Mouse (Mus musculus): ENCODE data around the gene Steap4. TPM values are rescaled to one million over a fixed set of nuclear protein-coding genes. Genes with fewer than 3 reads are reported as not detected.
"Not testable (repeated sequence)": the region's sequence is repeated elsewhere in the genome, so short reads cannot be mapped to it uniquely, and the experiment has no call there.

Steap4 gene
- polyA plus RNA-seq, 1 experiment from 2014 or later, result 0.13 TPM

DNA sequence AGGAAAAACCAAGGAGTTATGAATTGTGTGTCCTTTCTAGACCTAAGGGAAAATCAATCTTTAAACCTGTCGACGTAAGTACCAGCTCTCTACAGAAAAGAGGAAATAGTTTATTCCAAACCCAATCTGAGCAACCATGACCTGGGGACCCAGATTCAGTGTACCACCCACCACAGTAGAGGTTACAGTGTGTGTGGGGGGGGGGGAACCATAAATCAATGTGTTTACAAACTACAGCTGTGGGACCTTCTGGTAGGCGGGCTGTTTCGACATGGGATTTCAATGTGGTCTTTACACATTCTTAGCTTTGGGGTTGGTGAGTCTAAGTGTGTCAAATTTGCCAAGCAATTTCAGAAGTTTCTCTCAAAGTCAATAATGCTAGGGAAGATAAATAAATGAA lies 2.2 kb upstream of the Steap4 start:
- Histone ChIP-seq H3K4me3 (no peak overlapping the region), H3K4me1 (replicated peaks) (peaks cover 6% of the 10 kb centered on the region), H3K36me3 (no peaks in the 10 kb centered on the region), H3K9me3 (no peaks in the 10 kb centered on the region), H3K27me3 (ENCODE audit: insufficient read depth, poor library complexity, severe bottlenecking) (no peaks in the 10 kb centered on the region), H3K27ac (no peak overlapping the region)
- DNase-seq (ENCODE audit: low spot score), result no peak
- 95% methylated on average over 4 of the region's 4 CpGs for WGBS

DNA sequence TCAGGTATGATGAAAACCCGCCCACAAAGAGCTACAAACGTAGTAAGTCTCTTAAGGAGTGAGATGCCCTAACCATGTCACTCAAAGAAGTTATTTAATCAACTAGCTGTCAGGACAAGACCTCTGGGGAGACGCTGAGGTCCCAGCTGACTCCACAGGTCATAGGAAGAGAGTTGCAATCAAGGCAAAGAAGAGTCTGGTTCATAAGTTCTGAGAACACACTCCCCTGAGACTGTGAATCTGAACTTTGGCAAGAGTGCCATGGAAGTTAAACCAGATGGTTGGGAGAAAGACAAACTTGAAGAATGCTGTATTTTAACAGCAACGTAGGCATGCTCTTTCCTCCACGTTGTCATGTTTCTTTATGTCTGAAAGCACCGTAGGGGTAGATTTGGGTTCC lies 971 bp upstream of the Steap4 start:
- no peaks in the 10 kb centered on the region for H3K36me3 ChIP-seq
- DNase-seq (ENCODE audit: low spot score), result no peak
- no peaks in the 10 kb centered on the region for H3K27me3 ChIP-seq (ENCODE audit: insufficient read depth, poor library complexity, severe bottlenecking)
- H3K27ac ChIP-seq, result no peak overlapping the region
- H3K4me3 ChIP-seq, result no peak overlapping the region
- no peaks in the 10 kb centered on the region for H3K9me3 ChIP-seq
- 84% methylated on average over 6 of the region's 6 CpGs for WGBS
- H3K4me1 ChIP-seq (replicated peaks), result peaks cover 6% of the 10 kb centered on the region

DNA sequence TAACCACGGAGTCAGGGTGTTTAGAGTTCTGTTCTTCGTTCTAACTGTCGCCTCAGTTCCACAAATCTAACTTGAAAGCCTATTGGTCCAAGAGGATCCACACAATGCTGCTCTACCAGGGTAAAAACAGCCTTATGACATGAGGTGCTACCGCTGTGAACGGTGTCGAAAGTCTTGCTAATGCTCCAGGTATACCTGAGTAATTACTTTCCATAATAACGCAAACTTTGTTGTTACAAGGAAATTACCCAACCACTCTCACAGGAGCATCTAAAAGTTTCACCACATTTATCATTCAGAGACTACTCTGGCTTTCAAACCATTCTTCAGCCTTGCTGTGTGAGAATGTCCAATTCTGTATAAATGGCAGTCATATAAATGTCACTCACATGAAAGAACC lies 856 bp downstream of the Steap4 start:
- Histone ChIP-seq H3K4me1 (replicated peaks) (peaks cover 6% of the 10 kb centered on the region), H3K36me3 (no peaks in the 10 kb centered on the region), H3K9me3 (no peaks in the 10 kb centered on the region), H3K27me3 (ENCODE audit: insufficient read depth, poor library complexity, severe bottlenecking) (no peaks in the 10 kb centered on the region), H3K4me3 (no peak overlapping the region), H3K27ac (no peak overlapping the region)
- DNase-seq (ENCODE audit: low spot score), result no peak
- WGBS, result 85% methylated on average over 7 of the region's 7 CpGs

DNA sequence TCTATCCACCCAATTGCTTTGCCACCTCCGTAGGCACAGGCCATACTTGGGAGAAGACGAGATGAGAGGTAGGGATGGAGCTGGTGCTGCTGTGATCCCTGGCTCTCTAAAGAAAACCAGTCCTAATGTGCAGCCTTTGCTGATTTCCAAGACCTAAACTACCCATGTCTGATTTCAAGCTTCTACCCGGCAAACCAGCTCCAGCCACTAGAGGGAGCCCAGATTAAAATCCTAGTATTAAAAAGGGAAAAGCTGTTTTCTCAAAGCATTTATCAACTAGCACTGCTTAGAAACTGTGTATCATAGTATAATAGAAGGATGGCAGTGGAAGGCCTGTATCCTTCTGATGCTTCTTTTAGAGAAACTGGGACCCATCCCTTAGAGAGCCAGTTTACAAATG lies 5.0 kb downstream of the Steap4 start:
- H3K4me1 ChIP-seq (replicated peaks), result peaks cover 2% of the 10 kb centered on the region
- no peak overlapping the region for H3K27ac ChIP-seq
- no peak overlapping the region for H3K4me3 ChIP-seq
- H3K9me3 ChIP-seq, result no peaks in the 10 kb centered on the region
- DNase-seq (ENCODE audit: low spot score), result peak; percentile 31
- H3K27me3 ChIP-seq (ENCODE audit: insufficient read depth, poor library complexity, severe bottlenecking), result no peaks in the 10 kb centered on the region
- 30% methylated on average over 3 of the region's 3 CpGs for WGBS
- H3K36me3 ChIP-seq, result no peaks in the 10 kb centered on the region

DNA sequence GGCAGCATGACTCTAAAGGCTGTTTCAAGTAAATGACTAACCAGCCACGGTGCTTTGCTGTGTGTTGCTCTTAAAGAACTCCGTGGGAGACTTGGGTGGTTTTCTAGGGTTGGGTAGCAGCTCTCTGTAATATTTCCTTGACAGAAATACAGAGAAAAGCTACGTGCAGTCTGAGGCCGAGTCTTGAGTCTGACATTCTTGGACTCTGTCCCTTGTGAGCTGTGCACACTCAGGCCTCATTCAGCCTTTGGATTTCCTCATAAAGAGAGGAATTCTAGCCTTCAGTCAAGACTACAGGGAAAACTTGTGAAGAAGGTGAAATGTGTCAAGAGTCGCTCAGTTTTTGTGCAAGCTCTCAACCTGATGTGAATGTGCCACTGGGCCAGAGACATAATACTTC lies 7.9 kb downstream of the Steap4 start:
- no peaks in the 10 kb centered on the region for H3K36me3 ChIP-seq
- 83% methylated on average over 5 of the region's 5 CpGs for WGBS
- no peaks in the 10 kb centered on the region for H3K9me3 ChIP-seq
- H3K4me1 ChIP-seq (replicated peaks), result no peaks in the 10 kb centered on the region
- DNase-seq (ENCODE audit: low spot score), result no peak
- H3K4me3 ChIP-seq, result no peak overlapping the region
- no peak overlapping the region for H3K27ac ChIP-seq
- H3K27me3 ChIP-seq (ENCODE audit: insufficient read depth, poor library complexity, severe bottlenecking), result no peaks in the 10 kb centered on the region

DNA sequence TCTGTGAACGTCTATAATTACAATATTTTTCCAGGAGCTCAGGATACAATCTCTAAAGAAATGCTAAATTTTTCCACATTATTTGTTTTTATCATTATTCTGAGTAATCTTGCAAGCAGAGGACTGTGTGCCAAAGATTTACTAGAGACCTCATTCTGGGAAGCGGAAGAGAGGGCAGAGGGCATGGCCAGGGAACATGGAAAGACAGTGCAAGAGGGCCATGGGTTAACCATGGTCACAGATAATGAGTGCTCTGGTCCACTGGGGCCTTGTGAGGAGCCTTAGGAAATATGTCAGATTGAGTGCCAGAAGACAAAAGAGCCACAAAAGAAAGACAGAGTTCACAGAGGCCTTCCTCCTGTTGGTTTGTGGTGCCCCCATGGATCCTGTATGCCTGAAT lies 12.0 kb downstream of the Steap4 start:
- no peak for DNase-seq (ENCODE audit: low spot score)
- Histone ChIP-seq H3K4me1 (replicated peaks) (no peaks in the 10 kb centered on the region), H3K36me3 (no peaks in the 10 kb centered on the region), H3K4me3 (no peak overlapping the region), H3K27ac (no peak overlapping the region), H3K27me3 (ENCODE audit: insufficient read depth, poor library complexity, severe bottlenecking) (no peaks in the 10 kb centered on the region), H3K9me3 (no peaks in the 10 kb centered on the region)
- 75% methylated on average over 2 of the region's 2 CpGs for WGBS

DNA sequence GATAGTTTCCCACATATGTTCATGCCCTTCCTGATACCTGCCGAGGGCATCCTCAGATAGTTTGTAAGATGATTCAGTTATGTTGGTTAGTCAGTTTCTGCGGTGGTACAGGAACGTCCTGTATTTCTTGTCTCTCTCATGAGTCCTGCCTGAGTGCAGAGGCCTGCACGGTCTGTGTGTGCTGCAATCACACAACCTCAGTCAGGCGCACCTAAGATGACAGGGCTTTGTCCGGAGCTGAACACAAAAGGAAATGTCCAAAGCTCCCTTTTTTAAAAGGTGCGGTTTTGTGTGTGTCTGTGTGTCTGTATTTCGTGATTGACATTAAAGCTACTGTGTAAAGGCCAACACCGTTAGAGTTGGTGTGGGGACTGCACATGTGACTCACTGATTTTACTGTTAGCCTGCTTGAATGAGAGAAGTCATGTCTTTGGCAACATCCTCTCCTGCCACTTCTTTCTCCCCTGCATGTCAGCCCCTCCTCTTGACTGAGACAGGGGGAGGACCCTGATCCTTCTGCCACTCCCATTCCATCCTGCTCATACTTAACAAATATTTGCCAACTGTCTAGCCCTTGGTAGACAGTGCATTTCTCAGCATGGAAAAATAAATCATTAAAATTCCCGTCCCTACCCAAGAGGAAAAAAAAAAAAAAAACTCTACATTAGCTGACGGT lies 14.4 kb downstream of the Steap4 start:
- Histone ChIP-seq H3K4me3 (no peak overlapping the region), H3K27me3 (ENCODE audit: insufficient read depth, poor library complexity, severe bottlenecking) (no peaks in the 10 kb centered on the region), H3K27ac (no peak overlapping the region), H3K9me3 (no peaks in the 10 kb centered on the region), H3K36me3 (no peaks in the 10 kb centered on the region), H3K4me1 (replicated peaks) (no peaks in the 10 kb centered on the region)
- DNase-seq (ENCODE audit: low spot score), result no peak
- 90% methylated on average over 11 of the region's 11 CpGs for WGBS

DNA sequence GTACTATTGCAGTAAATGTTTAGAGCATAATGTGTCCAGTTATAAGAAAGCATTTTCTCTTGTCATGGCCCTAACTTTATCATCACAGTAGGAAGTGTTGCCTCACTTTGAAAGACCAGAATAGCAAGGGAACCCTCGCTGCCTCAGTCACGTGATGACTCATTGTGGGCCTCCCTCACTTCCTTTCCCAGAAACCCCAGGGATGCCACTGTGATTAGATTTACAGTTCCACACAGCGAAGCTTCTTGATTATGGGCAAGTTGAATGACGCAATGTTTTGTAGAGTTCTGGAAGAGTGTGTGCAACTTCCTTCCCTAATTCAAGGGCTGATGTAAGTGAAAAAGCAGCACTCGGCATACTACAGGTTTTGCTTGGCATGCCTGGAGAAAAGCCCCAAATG lies 20.3 kb downstream of the Steap4 start:
- 88% methylated on average over 5 of the region's 5 CpGs for WGBS
- Histone ChIP-seq H3K27ac (no peak overlapping the region), H3K9me3 (no peaks in the 10 kb centered on the region), H3K27me3 (ENCODE audit: insufficient read depth, poor library complexity, severe bottlenecking) (no peaks in the 10 kb centered on the region), H3K4me1 (replicated peaks) (no peaks in the 10 kb centered on the region), H3K4me3 (no peak overlapping the region), H3K36me3 (no peaks in the 10 kb centered on the region)
- DNase-seq (ENCODE audit: low spot score), result no peak

DNA sequence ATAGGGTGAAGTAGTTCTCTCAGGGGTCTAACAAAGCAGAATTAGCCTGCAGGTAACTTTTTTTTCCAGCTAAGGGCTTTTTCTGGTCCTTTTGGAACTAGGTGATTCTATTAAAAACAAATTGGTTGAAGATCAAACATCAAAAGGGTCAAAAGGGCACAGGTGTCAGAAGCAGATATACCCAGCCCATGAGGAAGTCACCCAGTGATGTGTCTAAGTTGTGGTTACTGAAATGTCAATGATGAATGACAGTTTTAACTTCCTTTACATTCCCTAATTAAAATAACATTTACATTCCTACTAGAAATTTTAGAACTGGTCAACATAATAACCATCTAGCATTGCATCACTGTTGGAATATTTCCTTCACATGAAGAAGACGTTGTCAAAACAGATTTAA lies 27.7 kb downstream of the Steap4 start:
- no peak for DNase-seq (ENCODE audit: low spot score)
- 84% methylated on average over 1 of the region's 1 CpGs for WGBS
- Histone ChIP-seq H3K4me3 (no peak overlapping the region), H3K36me3 (no peaks in the 10 kb centered on the region), H3K27me3 (ENCODE audit: insufficient read depth, poor library complexity, severe bottlenecking) (no peaks in the 10 kb centered on the region), H3K27ac (no peak overlapping the region), H3K9me3 (no peaks in the 10 kb centered on the region), H3K4me1 (replicated peaks) (no peaks in the 10 kb centered on the region)

DNA sequence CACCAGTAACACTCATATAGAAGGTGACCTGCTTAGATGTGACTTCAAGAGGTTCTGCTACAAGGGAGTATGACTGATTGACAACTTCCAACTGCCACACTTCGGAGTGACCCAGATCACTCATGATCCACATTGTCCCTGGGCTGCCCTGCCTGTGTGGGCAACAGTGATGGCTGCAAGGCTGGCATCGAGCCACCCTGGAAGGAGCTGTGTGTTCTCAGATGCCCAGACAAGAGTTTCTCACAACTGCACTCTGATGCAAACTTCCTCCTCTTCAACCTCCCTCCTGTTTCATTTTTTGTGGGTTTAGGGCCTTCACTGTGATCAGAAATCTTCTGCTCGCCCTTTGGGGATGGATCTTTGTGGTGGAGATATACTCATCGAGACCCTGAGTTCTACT lies 28.2 kb downstream of the Steap4 start:
- WGBS, result 87% methylated on average over 4 of the region's 4 CpGs
- no peaks in the 10 kb centered on the region for H3K36me3 ChIP-seq
- no peaks in the 10 kb centered on the region for H3K4me1 ChIP-seq (replicated peaks)
- DNase-seq (ENCODE audit: low spot score), result no peak
- H3K27ac ChIP-seq, result no peak overlapping the region
- H3K4me3 ChIP-seq, result no peak overlapping the region
- no peaks in the 10 kb centered on the region for H3K27me3 ChIP-seq (ENCODE audit: insufficient read depth, poor library complexity, severe bottlenecking)
- no peaks in the 10 kb centered on the region for H3K9me3 ChIP-seq

DNA sequence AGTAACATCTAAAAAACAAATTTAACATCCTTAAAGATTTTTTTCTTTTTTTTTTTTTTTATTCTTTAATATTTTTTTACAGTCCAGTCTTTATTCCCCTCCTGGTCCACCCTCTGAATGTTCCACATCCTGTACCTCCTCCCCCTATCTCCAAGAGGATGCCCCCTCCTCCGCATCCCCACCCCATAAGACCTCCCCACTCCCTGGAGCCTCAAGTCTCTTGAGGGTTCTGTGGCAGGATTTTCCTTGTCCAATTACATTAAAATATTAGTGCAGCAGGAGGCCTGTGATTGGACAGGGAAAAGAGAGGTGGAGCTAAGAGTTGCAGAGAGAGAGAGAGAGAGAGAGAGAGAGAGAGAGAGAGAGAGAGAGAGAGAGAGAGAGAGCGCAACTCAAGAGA lies 31.4 kb downstream of the Steap4 start:
- WGBS, result 93% methylated on average over 2 of the region's 2 CpGs
- H3K36me3 ChIP-seq; H3K4me3 ChIP-seq; H3K4me1 ChIP-seq (replicated peaks); H3K9me3 ChIP-seq; DNase-seq (ENCODE audit: low spot score); H3K27ac ChIP-seq; H3K27me3 ChIP-seq (ENCODE audit: insufficient read depth, poor library complexity, severe bottlenecking): not testable (repeated sequence)

DNA sequence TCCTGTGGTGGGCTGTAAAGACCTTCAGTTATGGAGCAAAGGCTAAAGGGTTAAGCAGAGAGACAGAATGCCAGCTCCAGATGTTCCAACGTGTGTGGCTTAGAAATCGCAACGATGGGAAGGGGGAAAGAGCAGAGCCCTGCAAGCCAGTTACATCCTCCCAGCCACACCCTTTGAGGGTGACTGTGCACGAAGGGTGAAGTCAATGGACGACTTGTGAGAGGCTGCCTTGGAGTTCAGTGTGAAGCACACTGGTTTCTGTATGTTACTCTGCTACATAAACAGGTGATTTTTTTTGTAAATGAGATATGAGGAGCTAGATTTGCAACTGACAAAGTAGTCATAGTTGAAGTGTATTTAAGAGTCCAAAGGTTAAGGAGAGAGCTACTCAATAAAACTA lies 33.5 kb downstream of the Steap4 start:
- DNase-seq (ENCODE audit: low spot score), result no peak
- H3K9me3 ChIP-seq, result no peaks in the 10 kb centered on the region
- no peak overlapping the region for H3K4me3 ChIP-seq
- H3K27me3 ChIP-seq (ENCODE audit: insufficient read depth, poor library complexity, severe bottlenecking), result no peaks in the 10 kb centered on the region
- H3K36me3 ChIP-seq, result no peaks in the 10 kb centered on the region
- no peak overlapping the region for H3K27ac ChIP-seq
- no peaks in the 10 kb centered on the region for H3K4me1 ChIP-seq (replicated peaks)
- 59% methylated on average over 5 of the region's 5 CpGs for WGBS

DNA sequence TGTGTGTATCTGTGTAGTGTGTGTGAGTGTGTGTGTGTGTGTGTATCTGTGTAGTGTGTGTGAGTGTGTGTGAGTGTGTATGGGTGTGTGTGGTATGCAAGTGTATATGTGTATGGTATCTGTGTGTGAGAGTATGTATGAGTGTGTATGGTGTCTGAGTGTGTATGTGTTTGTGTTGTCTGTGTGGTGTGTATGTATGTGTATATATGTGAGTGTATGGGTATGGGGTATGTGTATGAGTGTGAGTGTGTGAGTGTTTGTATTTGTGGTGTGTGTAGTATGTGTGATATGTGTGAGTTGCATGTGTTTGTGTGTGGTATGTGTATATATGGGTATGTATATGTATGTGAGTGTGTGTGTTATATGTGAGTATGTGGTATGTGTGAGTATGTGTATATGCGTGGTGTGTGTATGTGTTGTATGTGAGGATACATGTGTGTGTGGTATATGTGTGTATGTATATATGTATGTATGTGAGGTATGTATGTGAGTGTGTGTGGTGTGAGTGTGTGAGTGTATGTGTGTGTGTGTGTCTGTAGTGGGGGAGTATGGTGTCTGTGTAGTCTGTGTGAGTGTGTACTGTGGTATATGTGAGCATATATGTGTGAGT lies 35.1 kb downstream of the Steap4 start:
- H3K4me1 ChIP-seq (replicated peaks), result no peaks in the 10 kb centered on the region
- H3K27me3 ChIP-seq (ENCODE audit: insufficient read depth, poor library complexity, severe bottlenecking), result no peaks in the 10 kb centered on the region
- H3K9me3 ChIP-seq, result no peaks in the 10 kb centered on the region
- no peaks in the 10 kb centered on the region for H3K36me3 ChIP-seq
- no peak overlapping the region for H3K27ac ChIP-seq
- no peak for DNase-seq (ENCODE audit: low spot score)
- H3K4me3 ChIP-seq, result no peak overlapping the region
- 93% methylated on average over 1 of the region's 1 CpGs for WGBS
